8 mouse cellular contexts compared by ENCODE assay signal in genomic region chr1:39761211-39762024, GRCm38 (mm10). TPM values are rescaled to one million over a fixed set of nuclear protein-coding genes. Genes with fewer than 3 reads are reported as not detected.
DNase-seq lines count a peak whose midpoint lies in the region; ATAC-seq lines count a peak whose summit lies in the region.

No protein-coding gene starts in this region.

- peak; percentile 75 for DNase-seq in ZHBTc4 (ENCODE audit: low read depth, low spot score)
- peak; percentile 19 for DNase-seq in gonadal fat pad, adult 2 months (ENCODE audit: low read depth)
- peak; percentile 69 to 82 for DNase-seq in left cerebral cortex, postnatal 10 days (ENCODE audit: extremely low spot score in 1 of 2, low spot score in 2 of 2)
- DNase-seq in right cerebral cortex, postnatal 10 days (ENCODE audit: low spot score in 2 of 2), result peak; percentile 79 to 82
- no peak for DNase-seq in c-Kit-positive CD71-positive TER-119-positive erythroid progenitor cells, embryonic 14.5 days (ENCODE audit: low spot score)

- 4% methylated on average over 22 of the region's 22 CpGs for WGBS in intestine, embryonic 15.5 days

- no peaks in the 10 kb centered on the region for H3K36me3 ChIP-seq in intestine, embryonic 15.5 days
- H3K36me3 ChIP-seq in megakaryocyte, embryonic 14.5 days (replicated peaks; ENCODE audit: low read length), result no peaks in the 10 kb centered on the region

- H3K27ac ChIP-seq in intestine, embryonic 15.5 days, result peak overlapping the region; percentile 91

- H3K4me3 ChIP-seq in intestine, embryonic 15.5 days (replicated peaks), result peak overlapping the region; percentile 10; the same call in 1 of the 2 replicates
- H3K4me3 ChIP-seq in megakaryocyte, embryonic 14.5 days (replicated peaks), result peak overlapping the region; percentile 85

- peaks cover 18% of the 10 kb centered on the region for H3K4me1 ChIP-seq in intestine, embryonic 15.5 days (replicated peaks)
- H3K4me1 ChIP-seq in megakaryocyte, embryonic 14.5 days, result peaks cover 55% of the 10 kb centered on the region

- H3K9me3 ChIP-seq in intestine, embryonic 15.5 days, result no peaks in the 10 kb centered on the region
- H3K9me3 ChIP-seq in megakaryocyte, embryonic 14.5 days, result no peaks in the 10 kb centered on the region

- H3K27me3 ChIP-seq in intestine, embryonic 15.5 days (replicated peaks), result no peaks in the 10 kb centered on the region
- peaks cover 30% of the 10 kb centered on the region for H3K27me3 ChIP-seq in megakaryocyte, embryonic 14.5 days (replicated peaks)

- H3K9ac ChIP-seq in intestine, embryonic 15.5 days, result no peak overlapping the region

- intact Hi-C loops in left cerebral cortex, postnatal 10 days (cut with DNase I), result loop anchor here (5.0 kb wide), 1 partner anchor 141 kb away; the partner anchor contains the start of gene Map4k4

- peak overlapping the region; percentile 56 for H3K4me2 ChIP-seq in intestine, embryonic 15.5 days (replicated peaks)

- ATAC-seq in common myeloid progenitor, adult 5-6 weeks (replicated peaks; ENCODE audit: low read depth, poor library complexity, severe bottlenecking), result peak; percentile 37
- peak; percentile 81 for ATAC-seq in intestine, embryonic 15.5 days

RNA-seq across cellular contexts. Expression of gene Rfx8, which starts 40.6 kb away (rescaled TPM):
- total RNA-seq in common myeloid progenitor, adult 5-6 weeks (2017), result 0.27 TPM in 1 of 2 replicates, not detected in the other
- 0.23 and 0.44 TPM in 2 replicates for polyA plus RNA-seq in gonadal fat pad, adult 2 months (2012; rRNA removed)
- polyA plus RNA-seq in intestine, embryonic 15.5 days (2015; fragmentation: Nextera tagmentation; extraction: Ambion mirVana), result 0.13 and 0.20 TPM in 2 replicates
- total RNA-seq in left cerebral cortex, postnatal 10 days (2021), result not detected
- polyA plus RNA-seq in megakaryocyte, embryonic 14.5 days (2012; ENCODE audit: insufficient read depth, low replicate concordance), result 0.34 TPM in 1 of 2 replicates, not detected in the other

RNA-seq across cellular contexts. Expression of gene Gm3646, which starts 43.7 kb away (rescaled TPM):
- not detected in 2 replicates for total RNA-seq in common myeloid progenitor, adult 5-6 weeks (2017)
- polyA plus RNA-seq in gonadal fat pad, adult 2 months (2012; rRNA removed), result not detected in 2 replicates
- not detected in 2 replicates for polyA plus RNA-seq in intestine, embryonic 15.5 days (2015; fragmentation: Nextera tagmentation; extraction: Ambion mirVana)
- total RNA-seq in left cerebral cortex, postnatal 10 days (2021), result not detected
- not detected in 2 replicates for polyA plus RNA-seq in megakaryocyte, embryonic 14.5 days (2012; ENCODE audit: insufficient read depth, low replicate concordance)
